Mouse (Mus musculus) hindbrain, embryonic 11.5 days (tissue): ENCODE results near the gene Cgn. TPM values are rescaled to one million over a fixed set of nuclear protein-coding genes. Genes with fewer than 3 reads are reported as not detected.
"Not testable (repeated sequence)": the region's sequence is repeated elsewhere in the genome, so short reads cannot be mapped to it uniquely, and the experiment has no call there.

Experiments
- ATAC-seq: fragments of 200-750 bp; cut with Nextera tagmentation; 2 replicates; pipeline ENCODE4 v1.8.0; 2017; ENCODE audit warnings: mild to moderate bottlenecking, moderate TSS enrichment, moderate library complexity; ENCODE audit not compliant: low FRiP score
- DNase-seq: peaks from one replicate; pipeline ENCODE4 v3.0.0-alpha.2; 2015; ENCODE audit warnings: low spot score
- H3K27ac ChIP-seq: fragments of 300-500 bp; sonication (generic); 2 replicates; pipeline ENCODE4 v1.5.1; 2014; ENCODE audit warnings: mild to moderate bottlenecking, low read depth, low read length
- H3K27me3 ChIP-seq: fragments of 300-500 bp; sonication (generic); 2 replicates; pipeline ENCODE4 v1.6.1; 2014; ENCODE audit warnings: mild to moderate bottlenecking, low read length, moderate library complexity, mixed read lengths; ENCODE audit not compliant: control insufficient read depth, insufficient read depth
- H3K36me3 ChIP-seq: fragments of 300-500 bp; sonication (generic); 2 replicates; pipeline ENCODE4 v1.6.1; 2014; ENCODE audit warnings: mild to moderate bottlenecking, low read length, moderate library complexity, mixed read lengths; ENCODE audit not compliant: control insufficient read depth, insufficient read depth
- H3K4me1 ChIP-seq: fragments of 300-500 bp; sonication (generic); replicated peaks from 2 replicates; pipeline ENCODE4 v1.6.1; 2014; ENCODE audit warnings: low read length, mixed read lengths; ENCODE audit not compliant: control insufficient read depth, insufficient read depth
- H3K4me2 ChIP-seq: fragments of 300-500 bp; sonication (generic); replicated peaks from 2 replicates; pipeline ENCODE4 v1.6.1; 2014; ENCODE audit warnings: mild to moderate bottlenecking, low read depth, low read length
- H3K4me3 ChIP-seq: fragments of 300-500 bp; sonication (generic); 2 replicates; pipeline ENCODE4 v1.5.1; 2014; ENCODE audit warnings: low read depth, low read length
- H3K9ac ChIP-seq: fragments of 300-500 bp; sonication (generic); 2 replicates; pipeline ENCODE4 v1.6.1; 2014; ENCODE audit warnings: low read depth, low read length
- H3K9me3 ChIP-seq: fragments of 300-500 bp; sonication (generic); 2 replicates; pipeline ENCODE4 v1.6.1; 2016; ENCODE audit warnings: low read length; ENCODE audit not compliant: control insufficient read depth
- WGBS: fragments of 180-500 bp; shearing (Covaris S2); extraction: QIAGEN DNeasy Blood & Tissue Kit; methylation state at CpG from one replicate; pipeline ENCODE4 v1.1.7; 2014; 5-methylcytosine and 5-hydroxymethylcytosine counted together
- polyA plus RNA-seq: library from polyadenylated mRNA; unstranded; fragments of >200 nt; fragmentation: Nextera tagmentation; extraction: Ambion mirVana; gene quantifications from 2 replicates; pipeline ENCODE4 v1.2.1, GENCODE M21; 2014

Cgn gene
- polyA plus RNA-seq, 1 experiment from 2014 or later = 3.5 TPM

- ATAC-seq = no peak
- no peak for DNase-seq
- no peak overlapping the region for H3K27ac ChIP-seq
- no peaks in the 10 kb centered on the region for H3K9me3 ChIP-seq
- peak overlapping the region; percentile 45 for H3K4me3 ChIP-seq
- peak overlapping the region; percentile 25; the same call in 1 of the 2 replicates for H3K9ac ChIP-seq
- 0% methylated on average over 14 of the region's 14 CpGs for WGBS
- H3K4me1 ChIP-seq = no peaks in the 10 kb centered on the region; the same call in 1 of the 2 replicates
- no peaks in the 10 kb centered on the region for H3K36me3 ChIP-seq
- peak overlapping the region; percentile 77 for H3K4me2 ChIP-seq
- H3K27me3 ChIP-seq = no peaks in the 10 kb centered on the region
Measured at GRCm38 (mm10) chr3:94785958-94786357, 334 bp downstream of the Cgn start.

- Histone ChIP-seq H3K27ac (no peak overlapping the region), H3K4me1 (no peaks in the 10 kb centered on the region; the same call in 1 of the 2 replicates), H3K4me3 (no peak overlapping the region), H3K9ac (no peak overlapping the region), H3K4me2 (no peak overlapping the region), H3K27me3 (no peaks in the 10 kb centered on the region), H3K36me3 (no peaks in the 10 kb centered on the region), H3K9me3 (no peaks in the 10 kb centered on the region)
- DNase-seq (no peak), ATAC-seq (no peak)
- WGBS = 36% methylated on average over 5 of the region's 5 CpGs
Measured at GRCm38 (mm10) chr3:94784171-94784701, 2.1 kb downstream of the Cgn start.

DNA sequence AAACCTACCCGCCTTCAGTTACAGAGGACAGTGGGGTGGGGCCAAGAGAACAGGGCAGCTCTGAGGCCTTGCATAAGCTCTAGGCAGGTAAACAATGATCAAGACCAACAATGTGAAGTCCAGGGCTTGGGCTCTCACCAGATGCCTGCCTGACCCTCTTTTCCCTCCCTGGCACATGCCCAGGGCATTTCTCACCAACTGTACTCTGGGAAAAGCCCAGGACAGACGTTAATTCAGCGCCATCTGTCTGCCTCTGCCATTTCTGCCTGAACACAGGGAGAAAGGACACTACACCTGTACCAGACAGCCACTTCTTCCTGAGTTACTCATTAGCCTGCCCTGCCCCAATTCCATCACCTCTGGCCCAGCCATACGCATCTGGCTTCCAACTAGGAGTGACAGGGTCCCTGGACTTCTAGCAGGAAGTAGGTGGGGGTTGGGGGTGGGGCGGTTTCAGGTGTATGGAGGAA, 2.8 kb downstream of the Cgn start:
- WGBS = 59% methylated on average over 5 of the region's 5 CpGs
- DNase-seq = no peak

DNA sequence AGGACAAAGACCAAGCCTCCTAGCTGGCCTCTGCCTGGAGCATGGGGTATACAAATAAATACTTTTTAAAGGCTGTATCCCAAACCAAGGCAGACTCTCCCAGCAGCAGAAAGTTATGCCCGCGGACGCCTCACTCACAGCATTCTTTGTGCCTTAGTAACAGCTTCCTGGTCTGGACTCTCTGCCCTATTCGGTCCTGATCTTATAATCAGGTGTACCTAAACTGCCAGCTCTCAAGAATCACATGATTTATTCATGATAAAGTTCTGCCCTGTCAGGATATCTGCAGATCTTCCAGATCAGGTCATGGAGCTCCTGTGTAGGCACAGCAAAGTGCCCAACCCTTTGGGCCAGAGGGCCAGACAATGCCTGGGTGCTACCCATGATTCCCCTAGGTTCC, 3.4 kb downstream of the Cgn start:
- H3K36me3 ChIP-seq = no peaks in the 10 kb centered on the region
- H3K4me1 ChIP-seq = no peaks in the 10 kb centered on the region; the same call in 1 of the 2 replicates
- no peak overlapping the region for H3K4me2 ChIP-seq
- no peaks in the 10 kb centered on the region for H3K9me3 ChIP-seq
- no peak overlapping the region for H3K4me3 ChIP-seq
- WGBS = 82% methylated on average over 4 of the region's 4 CpGs
- DNase-seq (no peak), ATAC-seq (no peak)
- no peak overlapping the region for H3K9ac ChIP-seq
- peaks cover 2% of the 10 kb centered on the region; the same call in 1 of the 2 replicates for H3K27me3 ChIP-seq
- no peak overlapping the region for H3K27ac ChIP-seq

More for the DNA sequence above, 2.8 kb downstream of the Cgn start:
- no peak for ATAC-seq
- Histone ChIP-seq H3K4me2 (no peak overlapping the region), H3K27me3 (no peaks in the 10 kb centered on the region), H3K9ac (no peak overlapping the region), H3K4me1 (no peaks in the 10 kb centered on the region; the same call in 1 of the 2 replicates), H3K4me3 (no peak overlapping the region), H3K9me3 (no peaks in the 10 kb centered on the region), H3K27ac (no peak overlapping the region), H3K36me3 (no peaks in the 10 kb centered on the region)

GRCm38 (mm10) chr3:94781356-94781755, 4.9 kb downstream of the Cgn start:
- no peak for ATAC-seq
- H3K9ac ChIP-seq = no peak overlapping the region
- H3K36me3 ChIP-seq = no peaks in the 10 kb centered on the region
- H3K4me2 ChIP-seq = no peak overlapping the region
- peaks cover 2% of the 10 kb centered on the region; the same call in 1 of the 2 replicates for H3K27me3 ChIP-seq
- no peak overlapping the region for H3K4me3 ChIP-seq
- H3K9me3 ChIP-seq = no peaks in the 10 kb centered on the region
- H3K27ac ChIP-seq = no peak overlapping the region
- WGBS = 19% methylated on average over 3 of the region's 3 CpGs
- H3K4me1 ChIP-seq = no peaks in the 10 kb centered on the region; the same call in 1 of the 2 replicates
- DNase-seq = no peak

- Histone ChIP-seq H3K4me1 (no peaks in the 10 kb centered on the region), H3K4me2 (no peak overlapping the region), H3K27ac (no peak overlapping the region), H3K9me3 (no peaks in the 10 kb centered on the region), H3K27me3 (peaks cover 2% of the 10 kb centered on the region; the same call in 1 of the 2 replicates), H3K4me3 (no peak overlapping the region), H3K36me3 (no peaks in the 10 kb centered on the region), H3K9ac (no peak overlapping the region)
- ATAC-seq (no peak), DNase-seq (no peak)
- 81% methylated on average over 7 of the region's 7 CpGs for WGBS
Measured at GRCm38 (mm10) chr3:94775886-94776285, 10.4 kb downstream of the Cgn start.

GRCm38 (mm10) chr3:94774039-94774438, 12.3 kb downstream of the Cgn start:
- 85% methylated on average over 11 of the region's 11 CpGs for WGBS
- Histone ChIP-seq H3K9ac (no peak overlapping the region), H3K27me3 (peaks cover 2% of the 10 kb centered on the region; the same call in 1 of the 2 replicates), H3K4me3 (no peak overlapping the region), H3K4me1 (no peaks in the 10 kb centered on the region), H3K9me3 (no peaks in the 10 kb centered on the region), H3K4me2 (no peak overlapping the region), H3K36me3 (no peaks in the 10 kb centered on the region), H3K27ac (no peak overlapping the region)
- DNase-seq (no peak), ATAC-seq (no peak)

GRCm38 (mm10) chr3:94765456-94765855, 20.8 kb downstream of the Cgn start:
- not testable (repeated sequence) for ATAC-seq, H3K9ac ChIP-seq

More at GRCm38 (mm10) chr3:94765456-94765855, 20.8 kb downstream of the Cgn start:
- not testable (repeated sequence) for H3K27ac ChIP-seq, H3K4me1 ChIP-seq, H3K4me2 ChIP-seq, H3K9me3 ChIP-seq, H3K36me3 ChIP-seq, H3K27me3 ChIP-seq, DNase-seq, H3K4me3 ChIP-seq
- WGBS = 80% methylated on average over 8 of the region's 8 CpGs
